Mouse (Mus musculus) brain, embryonic 14.5 days (tissue): ENCODE measurements around the gene Bcl2l1.

Experiments used
- CTCF ChIP-seq: fragments of 200-500 bp; IDR thresholded peaks from 2 replicates; pipeline ENCODE4 v1.5.1; 2012; ENCODE audit warnings: inconsistent platforms, mild to moderate bottlenecking, moderate library complexity, borderline replicate concordance; ENCODE audit not compliant: insufficient read depth, insufficient read length; ENCODE audit errors: extremely low read depth
- POLR2A ChIP-seq: fragments of 200-500 bp; IDR thresholded peaks from 2 replicates; pipeline ENCODE4 v1.6.1; 2012; ENCODE audit warnings: mild to moderate bottlenecking, inconsistent platforms, borderline replicate concordance; ENCODE audit not compliant: poor library complexity, insufficient read depth, insufficient read length, severe bottlenecking; ENCODE audit errors: extremely low read depth

- TF ChIP-seq CTCF = no peak
- TF ChIP-seq POLR2A = no peak
Measured at GRCm38 (mm10) chr2:152775357-152775756, 56.2 kb downstream of the Bcl2l1 start.
